Mouse (Mus musculus) lung, postnatal 0 days (tissue): ENCODE measurements at regions not wholly inside any gene's neighbourhood (a gene's known extent, or its start where the extent isn't known, plus 50 kb on each side); places are given as distances from the start of the nearest gene placed in this dataset.

Experiments
- ATAC-seq: fragments of 200-750 bp; cut with Nextera tagmentation; 2 replicates; pipeline ENCODE4 v1.8.0; 2017; ENCODE audit warnings: moderate library complexity
- DNase-seq: peaks from one replicate; pipeline ENCODE4 v3.0.0-alpha.2; 2016; ENCODE audit warnings: low spot score
- H3K27ac ChIP-seq: fragments of 300-500 bp; sonication (generic); 2 replicates; pipeline ENCODE4 v1.5.1; 2014; ENCODE audit warnings: antibody characterized with exemption, mild to moderate bottlenecking, low read length, mixed read lengths
- H3K27me3 ChIP-seq: fragments of 300-500 bp; sonication (generic); replicated peaks from 2 replicates; pipeline ENCODE4 v1.6.1; 2014; ENCODE audit warnings: low read length, mixed read lengths; ENCODE audit not compliant: insufficient read depth
- H3K36me3 ChIP-seq: fragments of 300-500 bp; sonication (generic); 2 replicates; pipeline ENCODE4 v1.6.1; 2014; ENCODE audit warnings: low read length, mixed read lengths; ENCODE audit not compliant: insufficient read depth
- H3K4me1 ChIP-seq: fragments of 300-500 bp; sonication (generic); 2 replicates; pipeline ENCODE4 v1.6.1; 2014; ENCODE audit warnings: antibody characterized with exemption, low read depth, low read length, mixed read lengths; ENCODE audit not compliant: insufficient read depth
- H3K4me2 ChIP-seq: fragments of 300-500 bp; sonication (generic); replicated peaks from 2 replicates; pipeline ENCODE4 v1.6.1; 2014; ENCODE audit warnings: low read depth, mild to moderate bottlenecking, low read length, moderate library complexity, mixed read lengths
- H3K4me3 ChIP-seq: fragments of 300-500 bp; sonication (generic); 2 replicates; pipeline ENCODE4 v1.5.1; 2014; ENCODE audit warnings: low read depth, low read length
- H3K9ac ChIP-seq: fragments of 300-500 bp; sonication (generic); replicated peaks from 2 replicates; pipeline ENCODE4 v1.6.1; 2014; ENCODE audit warnings: low read depth, mild to moderate bottlenecking
- H3K9me3 ChIP-seq: fragments of 300-500 bp; sonication (generic); 2 replicates; pipeline ENCODE4 v1.6.1; 2016; ENCODE audit warnings: low read length, mixed read lengths
- CTCF ChIP-seq: IDR thresholded peaks from 2 replicates; pipeline ENCODE4 v1.5.1; 2016; ENCODE audit warnings: antibody characterized with exemption, mild to moderate bottlenecking
- EP300 ChIP-seq: IDR thresholded peaks from 2 replicates; pipeline ENCODE4 v1.6.1; 2016; ENCODE audit warnings: antibody characterized with exemption, mild to moderate bottlenecking, control low read depth
- WGBS: fragments of 180-500 bp; shearing (Covaris S2); extraction: QIAGEN DNeasy Blood & Tissue Kit; methylation state at CpG from one replicate; pipeline ENCODE4 v1.1.7; 2014; 5-methylcytosine and 5-hydroxymethylcytosine counted together

GRCm38 (mm10) chr13:97462110-97462883, 221.4 kb downstream of the Enc1 start:
- Histone ChIP-seq H3K9me3 (no peaks in the 10 kb centered on the region), H3K4me2 (no peak overlapping the region), H3K9ac (no peak overlapping the region), H3K27ac (no peak overlapping the region), H3K27me3 (no peaks in the 10 kb centered on the region), H3K4me3 (no peak overlapping the region), H3K4me1 (no peaks in the 10 kb centered on the region), H3K36me3 (no peaks in the 10 kb centered on the region)
- DNase-seq = peak; percentile 12
- no peak for ATAC-seq
- WGBS = 32% methylated on average over 13 of the region's 13 CpGs
- TF ChIP-seq CTCF = no peak
- TF ChIP-seq EP300 = peak; percentile 27; the same call in 1 of the 2 replicates

GRCm38 (mm10) chr13:97461207-97461606, 220.3 kb downstream of the Enc1 start:
- H3K9ac ChIP-seq = no peak overlapping the region
- H3K27me3 ChIP-seq = no peaks in the 10 kb centered on the region
- no peaks in the 10 kb centered on the region for H3K9me3 ChIP-seq
- no peaks in the 10 kb centered on the region for H3K4me1 ChIP-seq
- TF ChIP-seq CTCF (no peak), EP300 (no peak)
- no peaks in the 10 kb centered on the region for H3K36me3 ChIP-seq
- no peak overlapping the region for H3K4me2 ChIP-seq
- ATAC-seq (no peak), DNase-seq (no peak)
- H3K27ac ChIP-seq = no peak overlapping the region
- no peak overlapping the region for H3K4me3 ChIP-seq
- WGBS = 95% methylated on average over 4 of the region's 4 CpGs

GRCm38 (mm10) chr13:97459106-97459505, 218.2 kb downstream of the Enc1 start:
- H3K27me3 ChIP-seq = no peaks in the 10 kb centered on the region

GRCm38 (mm10) chr13:97455961-97456360, 215.1 kb downstream of the Enc1 start:
- ATAC-seq (no peak), DNase-seq (no peak)
- Histone ChIP-seq H3K4me3 (no peak overlapping the region), H3K4me2 (no peak overlapping the region), H3K36me3 (no peaks in the 10 kb centered on the region), H3K27me3 (no peaks in the 10 kb centered on the region), H3K4me1 (no peaks in the 10 kb centered on the region), H3K9me3 (no peaks in the 10 kb centered on the region), H3K27ac (no peak overlapping the region), H3K9ac (no peak overlapping the region)
- WGBS = 37% methylated on average over 6 of the region's 6 CpGs
- TF ChIP-seq EP300 = no peak
- TF ChIP-seq CTCF = no peak

More at GRCm38 (mm10) chr13:97459106-97459505, 218.2 kb downstream of the Enc1 start:
- DNase-seq (no peak), ATAC-seq (no peak)
- H3K9me3 ChIP-seq = no peaks in the 10 kb centered on the region
- H3K36me3 ChIP-seq = no peaks in the 10 kb centered on the region
- no peaks in the 10 kb centered on the region for H3K4me1 ChIP-seq
- TF ChIP-seq EP300 (no peak), CTCF (no peak)
- no peak overlapping the region for H3K4me3 ChIP-seq
- no peak overlapping the region for H3K9ac ChIP-seq
- no peak overlapping the region for H3K27ac ChIP-seq
- WGBS = 93% methylated on average over 7 of the region's 7 CpGs
- no peak overlapping the region for H3K4me2 ChIP-seq

- TF ChIP-seq EP300 = no peak
- no peak for TF ChIP-seq CTCF
- no peak for ATAC-seq
- 75% methylated on average over 8 of the region's 8 CpGs for WGBS
These were observed 213.8 kb downstream of the Enc1 start for GRCm38 (mm10) chr13:97454715-97455114.

GRCm38 (mm10) chr13:97453469-97453868, 212.6 kb downstream of the Enc1 start:
- no peak for ATAC-seq
- Histone ChIP-seq H3K27ac (no peak overlapping the region), H3K9ac (no peak overlapping the region), H3K4me2 (no peak overlapping the region), H3K9me3 (no peaks in the 10 kb centered on the region), H3K4me3 (no peak overlapping the region), H3K4me1 (no peaks in the 10 kb centered on the region), H3K36me3 (no peaks in the 10 kb centered on the region), H3K27me3 (no peaks in the 10 kb centered on the region)
- TF ChIP-seq CTCF (no peak), EP300 (no peak)
- DNase-seq = no peak
- WGBS = 62% methylated on average over 6 of the region's 6 CpGs

More at GRCm38 (mm10) chr13:97454715-97455114, 213.8 kb downstream of the Enc1 start:
- Histone ChIP-seq H3K4me2 (no peak overlapping the region), H3K4me1 (no peaks in the 10 kb centered on the region), H3K9ac (no peak overlapping the region), H3K36me3 (no peaks in the 10 kb centered on the region), H3K4me3 (no peak overlapping the region), H3K27me3 (no peaks in the 10 kb centered on the region), H3K27ac (no peak overlapping the region), H3K9me3 (no peaks in the 10 kb centered on the region)
- DNase-seq = no peak
